Mouse (Mus musculus) heart, postnatal 36 days (tissue): ENCODE data around the gene Fhl1. TPM values are rescaled to one million over a fixed set of nuclear protein-coding genes. Genes with fewer than 3 reads are reported as not detected.

Source experiments
- total RNA-seq, 2 experiments: library from RNA; stranded (reverse); gene quantifications; 2 replicates each; pipeline ENCODE4 v1.2.3; 2021

Gene Fhl1
- total RNA-seq, 2 experiments from 2014 or later = 102 to 120 TPM

Other genes with a start within 250 kb of the Fhl1 start
- not detected for gene Gm10477, start 207.0 kb upstream of the Fhl1 start, total RNA-seq
- gene Gm648, start 182.2 kb upstream of the Fhl1 start, total RNA-seq = not detected
- 10 to 100 TPM; 30.9 to 31.1 TPM for gene Mmgt1, start 133.7 kb upstream of the Fhl1 start, total RNA-seq
- gene Slc9a6, start 122.0 kb upstream of the Fhl1 start, total RNA-seq = 10 to 100 TPM; 19.9 to 23.1 TPM
- under 1 TPM; 0.41 to 0.67 TPM for gene Map7d3, start 90.5 kb downstream of the Fhl1 start, total RNA-seq
- gene Adgrg4, start 138.4 kb downstream of the Fhl1 start, total RNA-seq = not detected